Mouse (Mus musculus): ENCODE results near the gene Phgdh.

Phgdh gene

DNA sequence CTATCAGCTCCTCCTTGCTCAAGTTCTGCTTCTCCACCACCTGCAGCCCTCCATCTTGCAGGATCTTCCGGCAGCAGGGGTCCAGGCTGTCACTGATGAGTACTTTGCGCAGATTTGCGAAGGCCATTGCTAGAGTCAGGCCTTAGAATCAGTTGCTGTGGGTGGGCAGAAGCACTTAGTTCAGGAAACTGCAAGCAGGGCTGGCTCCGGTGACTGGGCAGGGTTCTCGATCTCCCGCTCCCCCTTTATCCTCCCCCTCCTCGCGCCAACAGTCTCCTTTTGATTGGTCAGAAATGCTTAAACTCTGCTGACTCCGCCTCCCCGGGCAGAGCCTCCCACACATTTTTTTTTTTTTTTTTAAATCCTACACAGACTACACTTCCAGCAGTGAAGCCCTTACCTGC lies at the start of gene Phgdh:
Gene Phgdh, minus strand, starts transcription at position 285 of the 404 bp plus-strand sequence.
- DNase-seq (ENCODE audit: low spot score in 2 of 2), result peak; percentile 41 to 44

- no peak for DNase-seq (ENCODE audit: low spot score in 2 of 2)
These were observed 49.5 kb upstream of the Phgdh start for GRCm38 (mm10) chr3:98389305-98389704.

DNA sequence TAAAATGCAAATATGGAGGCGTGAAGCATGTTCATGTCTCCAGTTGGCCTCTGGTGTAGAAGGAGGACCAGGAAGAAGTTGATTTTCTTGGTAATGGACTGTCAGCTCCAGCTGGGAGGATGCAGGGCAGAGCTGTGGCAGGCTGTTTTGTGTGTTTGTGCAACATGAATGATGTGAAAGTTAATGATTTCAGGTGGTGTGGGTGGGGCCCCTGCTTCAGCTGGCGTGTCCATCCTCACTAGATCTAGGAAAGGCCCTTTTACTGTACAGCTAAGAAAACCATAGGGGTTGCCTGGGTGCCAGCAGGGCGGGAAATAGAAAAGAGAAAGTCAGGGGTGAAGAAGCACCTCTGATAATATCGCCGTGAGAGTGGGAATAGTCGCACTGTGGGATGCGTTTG lies 48.0 kb upstream of the Phgdh start:
- DNase-seq (ENCODE audit: low spot score in 2 of 2), result no peak

- DNase-seq (ENCODE audit: low spot score in 2 of 2), result no peak
These were observed 47.3 kb upstream of the Phgdh start for GRCm38 (mm10) chr3:98387086-98387485.

GRCm38 (mm10) chr3:98383024-98383790 lies 43.4 kb upstream of the Phgdh start:
- peak in 1 of 2 experiments; percentile 23 for DNase-seq (ENCODE audit: low spot score in 2 of 2)

- peak; percentile 78 to 87 for DNase-seq (ENCODE audit: low spot score in 2 of 2)
These were observed 42.6 kb upstream of the Phgdh start, which contains the start of gene Zfp697 for GRCm38 (mm10) chr3:98382246-98382939. Zfp697 (plus strand) TSS chr3:98382461.

- no peak for DNase-seq (ENCODE audit: low spot score in 2 of 2)
These were observed 42.0 kb upstream of the Phgdh start for GRCm38 (mm10) chr3:98381677-98382245.

DNA sequence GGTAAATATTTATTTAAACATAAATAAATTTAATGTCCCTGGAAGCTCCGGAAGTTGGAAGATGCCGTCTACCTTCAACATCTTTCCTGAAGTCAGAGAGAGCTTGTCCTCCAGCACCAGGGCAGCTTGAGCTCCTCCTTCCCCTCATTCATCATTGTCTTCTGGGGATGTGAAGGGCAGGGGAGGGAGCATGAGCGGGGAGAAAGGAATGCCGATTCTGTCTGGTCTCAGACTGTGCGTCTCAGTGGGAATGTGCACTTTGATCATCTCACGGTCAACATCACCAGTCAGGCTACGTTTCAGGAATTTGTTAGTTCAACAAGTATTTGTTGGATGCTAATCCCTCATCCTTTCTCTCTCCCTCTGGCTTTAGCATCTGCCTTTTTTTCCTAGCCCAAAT lies 39.4 kb upstream of the Phgdh start:
- no peak for DNase-seq (ENCODE audit: low spot score in 2 of 2)

GRCm38 (mm10) chr3:98378267-98378666 lies 38.5 kb upstream of the Phgdh start:
- DNase-seq (ENCODE audit: low spot score in 2 of 2), result no peak

GRCm38 (mm10) chr3:98374980-98375379 lies 35.2 kb upstream of the Phgdh start:
- no peak for DNase-seq (ENCODE audit: low spot score in 2 of 2)

DNA sequence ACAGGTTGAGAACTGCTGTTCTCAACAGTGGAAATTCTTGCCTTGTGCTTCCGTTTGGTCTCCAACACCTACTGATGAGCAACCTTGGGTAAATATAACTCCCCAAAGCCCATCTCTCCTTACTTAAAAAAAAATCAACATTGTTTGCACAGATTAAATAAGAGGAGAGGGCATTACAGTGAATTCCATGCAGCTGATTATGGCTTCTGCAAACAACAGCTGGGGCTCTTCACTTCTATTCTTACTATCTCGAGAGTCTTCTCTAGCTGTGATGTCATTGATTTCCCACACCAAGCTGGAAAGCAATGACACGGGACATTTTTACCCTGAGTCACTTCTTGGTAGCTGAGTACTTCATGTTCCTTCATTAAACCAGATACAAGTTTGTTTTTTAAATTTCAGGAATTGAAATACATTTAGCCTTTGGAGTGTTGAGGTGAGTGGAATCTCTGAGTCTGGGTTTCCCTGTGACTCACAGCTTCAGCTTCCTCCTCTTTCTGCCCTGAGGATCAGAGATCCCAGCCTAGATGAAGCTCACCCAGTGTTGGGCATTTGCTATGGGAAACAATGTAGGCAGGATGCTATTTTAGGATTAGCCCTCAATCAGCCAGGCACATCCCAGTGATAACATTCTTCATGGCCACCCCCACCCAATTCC lies 34.4 kb upstream of the Phgdh start:
- no peak for DNase-seq (ENCODE audit: low spot score in 2 of 2)

GRCm38 (mm10) chr3:98368776-98369175 lies 29.0 kb upstream of the Phgdh start:
- DNase-seq (ENCODE audit: low spot score in 2 of 2), result no peak

- no peak for DNase-seq (ENCODE audit: low spot score in 2 of 2)
These were observed 28.5 kb upstream of the Phgdh start for GRCm38 (mm10) chr3:98368283-98368682.

DNA sequence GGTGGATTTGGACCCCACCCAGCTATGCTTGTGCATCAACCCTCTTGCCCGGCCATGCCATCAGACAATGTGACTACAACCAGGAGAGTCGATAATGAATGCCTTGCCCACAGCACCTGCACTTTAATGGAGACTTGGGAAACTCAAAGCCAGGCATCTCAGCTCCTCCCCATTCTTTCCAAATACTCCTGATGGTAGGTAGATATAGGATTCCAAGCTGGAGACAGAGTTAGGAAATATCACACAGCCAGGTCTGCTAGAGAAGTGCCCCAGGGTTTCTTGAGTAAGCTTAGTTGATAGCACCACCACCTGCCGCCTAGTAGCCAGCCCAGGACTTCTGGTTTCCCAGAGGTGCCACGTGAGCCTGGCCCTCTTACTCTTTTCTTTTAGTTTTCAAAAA lies 27.0 kb upstream of the Phgdh start:
- no peak for DNase-seq (ENCODE audit: low spot score in 2 of 2)

DNA sequence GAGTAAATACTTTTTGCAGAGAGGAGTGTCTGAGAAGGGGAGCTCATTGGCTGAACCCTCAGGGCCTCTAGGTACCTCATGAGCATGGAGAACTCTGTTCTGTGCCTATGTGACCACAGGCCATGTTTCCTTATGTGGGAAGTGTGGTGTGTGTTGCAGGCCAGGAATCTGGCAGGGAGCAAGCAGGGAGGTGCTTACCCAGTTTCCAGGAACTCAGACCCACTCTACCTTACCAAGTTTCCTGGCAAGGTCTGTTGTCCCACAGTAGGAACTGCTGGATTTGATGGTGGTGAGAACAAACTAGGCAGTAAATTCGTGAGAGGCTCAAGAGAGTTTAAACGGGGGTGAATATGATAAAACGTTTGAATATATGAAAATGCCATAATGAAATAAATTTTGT lies 26.3 kb upstream of the Phgdh start:
- no peak for DNase-seq (ENCODE audit: low spot score in 2 of 2)

- DNase-seq (ENCODE audit: low spot score in 2 of 2), result peak in 1 of 2 experiments; percentile 43
These were observed 23.0 kb upstream of the Phgdh start for GRCm38 (mm10) chr3:98362753-98363152.

DNA sequence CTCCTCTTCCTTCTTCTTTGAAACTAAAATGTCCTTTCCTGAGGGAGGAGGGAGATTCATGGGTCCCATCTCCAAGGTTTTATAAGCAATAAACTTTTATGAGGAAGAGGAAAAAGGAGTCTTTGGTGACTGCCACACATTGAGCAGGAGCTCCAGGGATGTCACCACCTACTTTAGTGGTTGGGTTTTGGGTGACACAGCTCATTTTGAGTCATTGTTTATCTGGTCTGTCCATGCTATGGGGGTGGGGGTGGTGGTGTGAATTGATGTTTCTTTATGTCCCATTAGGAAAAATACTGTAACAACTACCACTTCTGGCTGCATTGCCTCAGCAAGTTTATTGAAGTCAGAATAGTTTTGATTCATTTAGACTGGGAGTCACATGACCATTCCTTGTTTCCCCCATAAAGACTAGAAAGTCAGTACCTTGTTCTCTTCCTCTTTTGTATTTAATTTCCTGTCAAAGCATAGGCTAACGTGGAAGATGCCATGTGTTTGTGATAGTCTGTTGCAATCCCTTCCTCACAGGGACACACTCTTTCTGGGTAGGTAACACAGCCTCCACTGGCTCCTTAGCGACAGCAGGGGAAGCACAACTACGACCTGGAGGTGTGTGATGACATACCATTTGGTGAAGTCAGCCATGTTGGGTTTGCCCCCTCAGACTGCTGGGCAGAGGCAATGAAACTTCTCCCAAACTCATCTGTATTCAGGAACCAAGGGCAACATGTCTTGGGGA lies 17.0 kb upstream of the Phgdh start:
- no peak for DNase-seq (ENCODE audit: low spot score in 2 of 2)

DNA sequence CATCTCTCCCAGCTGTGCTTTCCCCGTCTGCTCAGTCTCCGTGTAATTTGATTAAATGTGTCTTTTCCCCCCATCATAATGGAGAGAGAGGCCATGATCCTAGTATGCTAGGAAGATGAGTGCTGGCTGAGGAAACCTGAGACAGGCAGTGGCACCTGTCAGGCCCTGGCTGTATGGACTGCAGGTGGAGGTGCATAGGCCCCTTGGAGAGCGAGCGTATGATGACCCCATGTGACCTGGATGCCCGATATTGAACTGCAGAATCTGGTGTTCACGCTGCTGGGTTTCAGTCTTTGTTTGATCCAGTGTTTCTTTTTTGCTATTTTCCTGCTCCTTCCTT lies 16.2 kb upstream of the Phgdh start:
- DNase-seq (ENCODE audit: low spot score in 2 of 2), result no peak

DNA sequence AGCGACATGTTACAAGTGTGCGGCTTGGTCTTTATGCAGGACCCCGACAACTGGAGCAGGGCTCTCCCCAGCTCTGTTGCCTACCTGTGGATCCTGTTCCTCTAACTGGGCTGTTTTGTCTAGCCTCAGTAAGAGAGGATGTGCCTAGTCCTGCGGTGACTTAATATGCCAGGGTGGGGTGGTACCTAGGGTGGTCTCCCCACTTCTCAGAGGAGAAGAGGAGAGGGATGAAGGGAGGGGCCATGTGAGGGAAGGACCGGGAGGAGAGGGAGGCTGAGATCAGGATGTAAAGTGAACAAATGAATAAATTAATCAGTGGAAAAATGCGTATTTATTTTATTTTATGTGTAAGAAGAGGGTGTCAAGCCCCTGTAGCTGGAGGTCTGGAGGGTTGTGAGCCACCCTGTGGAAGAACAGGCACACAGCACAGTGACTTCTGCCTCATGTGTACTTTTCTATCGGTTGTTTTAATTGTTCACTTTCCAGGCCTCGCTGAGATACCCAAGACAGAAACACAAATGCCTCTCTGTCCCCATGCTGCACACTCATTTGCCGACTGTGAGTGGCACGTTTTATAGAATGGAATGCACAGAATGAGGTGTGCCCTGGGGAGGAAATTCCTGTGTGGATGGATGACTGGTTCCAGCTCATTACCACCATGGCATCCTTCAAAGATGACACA lies 15.7 kb upstream of the Phgdh start:
- no peak for DNase-seq (ENCODE audit: low spot score in 2 of 2)

- peak; percentile 81 to 85 for DNase-seq (ENCODE audit: low spot score in 2 of 2)
These were observed 14.1 kb upstream of the Phgdh start for GRCm38 (mm10) chr3:98353892-98354291.

DNA sequence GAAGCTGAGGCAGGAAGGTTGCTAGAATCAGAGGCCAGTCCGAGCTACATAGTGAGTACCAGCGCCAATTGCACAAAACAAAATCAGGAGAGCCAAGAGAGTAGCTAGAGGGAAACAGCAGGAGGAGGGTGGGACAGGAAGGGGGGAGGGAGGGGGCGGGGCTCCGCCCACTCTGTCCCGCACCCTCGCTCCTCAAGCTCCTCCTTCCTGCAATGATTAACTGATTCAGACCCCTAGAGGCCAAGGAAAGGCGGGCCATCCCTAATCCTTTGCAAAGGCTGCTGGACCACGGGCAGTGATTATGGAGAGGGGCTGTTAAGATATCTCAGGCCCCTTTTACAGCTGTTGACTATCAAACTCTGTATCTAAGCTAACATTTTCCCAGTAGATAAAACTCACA lies 8.9 kb upstream of the Phgdh start:
- DNase-seq (ENCODE audit: low spot score in 2 of 2), result no peak
